Mouse (Mus musculus): ENCODE results near the gene Hcn2. TPM values are rescaled to one million over a fixed set of nuclear protein-coding genes. Genes with fewer than 3 reads are reported as not detected.

Hcn2 gene
- total and polyA plus RNA-seq, 3 experiments: 0.21 to 2.2 (median 0.44) TPM

DNA sequence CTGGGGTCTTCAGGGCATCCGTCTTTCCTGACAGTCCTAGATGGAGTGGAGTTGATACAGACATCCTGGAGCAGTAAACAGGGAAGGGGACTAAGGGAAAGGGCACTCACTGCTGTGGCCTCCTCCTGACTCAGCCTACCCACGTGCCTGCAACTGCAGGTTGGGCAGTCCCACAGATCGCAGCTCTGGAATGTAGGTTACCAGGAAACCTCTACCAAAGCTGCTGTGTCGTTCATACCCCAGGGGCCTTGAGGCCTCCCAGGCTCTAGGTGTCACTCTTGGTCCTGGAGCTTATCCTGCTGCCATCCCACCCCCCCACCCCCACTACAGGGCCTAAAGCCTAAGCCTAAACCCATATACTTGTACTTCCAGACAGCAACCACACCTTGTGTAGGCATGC, 8.7 kb upstream of the Hcn2 start:
- DNase-seq (ENCODE audit: extremely low read depth): no peak
- Histone ChIP-seq H3K79me2 (replicated peaks; ENCODE audit: control insufficient read depth, extremely low read depth, insufficient read depth, poor library complexity, severe bottlenecking) (peaks cover 46% of the 10 kb centered on the region), H3K27ac (ENCODE audit: insufficient read depth, low read depth) (no peak overlapping the region), H3K4me2 (ENCODE audit: insufficient read depth, low read depth, poor library complexity, severe bottlenecking) (no peak overlapping the region), H3K4me3 (replicated peaks in 1 of 3; ENCODE audit: low read depth in 2 of 3, low read length in 2 of 3, poor library complexity in 1 of 3) (no peak overlapping the region), H3K9me3 (replicated peaks; ENCODE audit: low read length) (no peaks in the 10 kb centered on the region), H3K36me3 (replicated peaks in 1 of 2; ENCODE audit: control insufficient read depth in 1 of 2, insufficient read depth in 1 of 2, low read length in 1 of 2) (peaks cover 39 to 69% of the 10 kb centered on the region in 2 experiments), H3K4me1 (ENCODE audit: control insufficient read depth in 1 of 2, insufficient read depth in 2 of 2) (peaks cover 21 to 36% of the 10 kb centered on the region in 2 experiments), H3K9ac (ENCODE audit: insufficient read depth, low read depth) (no peak overlapping the region), H3K27me3 (replicated peaks) (no peaks in the 10 kb centered on the region)
- no peak for TF ChIP-seq MAX (IDR thresholded peaks at IDR 0.05; ENCODE audit: low read length)
- TF ChIP-seq CTCF (conservative IDR thresholded peaks at IDR 0.05 in 1 of 2, IDR thresholded peaks at IDR 0.05 in 1 of 2; ENCODE audit: low read depth in 2 of 2, low read length in 2 of 2): 0 out of 4 replicates have a peak, but pooled peaks of 1 of the 2 experiments have one; percentile 13
- no peak for TF ChIP-seq ELF1 (IDR thresholded peaks at IDR 0.05; ENCODE audit: low read depth, low read length)
- no peak for TF ChIP-seq MYC (IDR thresholded peaks at IDR 0.05; ENCODE audit: low read depth, low read length)
- no peak for TF ChIP-seq E2F4 (IDR thresholded peaks at IDR 0.05; ENCODE audit: insufficient replicate concordance, low read depth, low read length)
- TF ChIP-seq JUN (IDR thresholded peaks at IDR 0.05; ENCODE audit: insufficient read depth, low read depth, low read length): no peak
- TF ChIP-seq NELFE (IDR thresholded peaks at IDR 0.05; ENCODE audit: low read depth, low read length): no peak
- in situ Hi-C loops (cut with MboI; ENCODE audit: low pct_ligation_motif_present, low pct_unique_long_range_greater_than_20kb, low sequenced_read_pairs) (no loop called here), dilution Hi-C loops (cut with MboI; ENCODE audit: extremely low pct_ligation_motif_present, extremely low pct_unique_long_range_greater_than_20kb, low sequenced_read_pairs) (no loop called here)

DNA sequence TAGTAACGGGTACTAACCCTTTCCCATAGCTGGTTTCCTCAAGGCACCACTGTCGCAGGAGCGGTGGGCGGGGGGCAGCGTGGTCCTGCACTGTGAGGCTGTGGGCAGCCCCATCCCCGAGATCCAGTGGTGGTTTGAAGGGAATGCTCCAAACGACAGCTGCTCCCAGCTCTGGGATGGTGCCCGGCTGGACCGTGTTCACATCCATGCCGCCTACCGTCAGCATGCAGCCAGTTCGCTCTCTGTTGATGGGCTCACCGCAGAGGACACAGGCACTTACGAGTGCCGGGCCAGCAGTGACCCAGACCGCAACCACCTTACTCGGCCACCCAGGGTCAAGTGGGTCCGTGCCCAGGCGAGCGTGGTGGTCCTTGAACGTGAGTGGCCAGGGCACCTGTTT, 7.8 kb upstream of the Hcn2 start:
- H3K9me3 ChIP-seq (replicated peaks; ENCODE audit: low read length): no peaks in the 10 kb centered on the region
- peaks cover 21 to 35% of the 10 kb centered on the region in 2 experiments for H3K4me1 ChIP-seq (ENCODE audit: control insufficient read depth in 1 of 2, insufficient read depth in 2 of 2)
- H3K27me3 ChIP-seq (replicated peaks): no peaks in the 10 kb centered on the region
- H3K4me3 ChIP-seq (replicated peaks in 1 of 3; ENCODE audit: low read depth in 2 of 3, low read length in 2 of 3, poor library complexity in 1 of 3): no peak overlapping the region
- H3K27ac ChIP-seq (ENCODE audit: insufficient read depth, low read depth): no peak overlapping the region
- H3K79me2 ChIP-seq (replicated peaks; ENCODE audit: control insufficient read depth, extremely low read depth, insufficient read depth, poor library complexity, severe bottlenecking): peaks cover 46% of the 10 kb centered on the region
- H3K36me3 ChIP-seq (replicated peaks in 1 of 2; ENCODE audit: control insufficient read depth in 1 of 2, insufficient read depth in 1 of 2, low read length in 1 of 2): peaks cover 39 to 69% of the 10 kb centered on the region in 2 experiments
- no peak for DNase-seq (ENCODE audit: extremely low read depth)
- dilution Hi-C loops (cut with MboI; ENCODE audit: extremely low pct_ligation_motif_present, extremely low pct_unique_long_range_greater_than_20kb, low sequenced_read_pairs) (no loop called here), in situ Hi-C loops (cut with MboI; ENCODE audit: low pct_ligation_motif_present, low pct_unique_long_range_greater_than_20kb, low sequenced_read_pairs) (no loop called here)
- TF ChIP-seq EP300 (IDR thresholded peaks at IDR 0.05; ENCODE audit: low read length) (no peak), ZNF384 (IDR thresholded peaks at IDR 0.05; ENCODE audit: low read depth, low read length) (no peak), GABPA (IDR thresholded peaks at IDR 0.05; ENCODE audit: insufficient replicate concordance, low read depth, low read length) (no peak), POLR2A (IDR thresholded peaks at IDR 0.05; ENCODE audit: low read depth, low read length) (no peak), MAZ (IDR thresholded peaks at IDR 0.05; ENCODE audit: low read depth, low read length) (no peak), HCFC1 (IDR thresholded peaks at IDR 0.05; ENCODE audit: low read depth, low read length) (no peak), POLR2AphosphoS2 (IDR thresholded peaks at IDR 0.05; ENCODE audit: low read depth, low read length) (no peak), SIN3A (IDR thresholded peaks at IDR 0.05; ENCODE audit: low read length) (no peak), TBP (conservative IDR thresholded peaks at IDR 0.05; ENCODE audit: low read depth, low read length) (no peak), TCF12 (IDR thresholded peaks at IDR 0.05; ENCODE audit: low read depth, low read length) (no peak), ELF1 (IDR thresholded peaks at IDR 0.05; ENCODE audit: low read depth, low read length) (no peak)
- H3K4me2 ChIP-seq (ENCODE audit: insufficient read depth, low read depth, poor library complexity, severe bottlenecking): no peak overlapping the region
- H3K9ac ChIP-seq (ENCODE audit: insufficient read depth, low read depth): no peak overlapping the region

Data from CH12.LX (cell line).